Mouse (Mus musculus): ENCODE measurements around the gene Snrpb2.

Gene Snrpb2

GRCm38 (mm10) chr2:143032378-143033255 lies 30.2 kb upstream of the Snrpb2 start:
- no peaks in the 10 kb centered on the region for H3K36me3 ChIP-seq (ENCODE audit: insufficient read depth, low read length)
- H3K4me3 ChIP-seq (replicated peaks; ENCODE audit: low read length) = no peak overlapping the region
- TF ChIP-seq CTCF (conservative IDR thresholded peaks at IDR 0.05; ENCODE audit: low read length) = no peak
- no peak for TF ChIP-seq POU5F1 (IDR thresholded peaks at IDR 0.05; ENCODE audit: borderline replicate concordance, low read length)
- no peak for TF ChIP-seq NANOG (IDR thresholded peaks at IDR 0.05; ENCODE audit: borderline replicate concordance, low read length)
- H3K27me3 ChIP-seq (ENCODE audit: insufficient read depth, low read length) = no peaks in the 10 kb centered on the region; the same call in 1 of the 2 replicates
- no peaks in the 10 kb centered on the region for H3K4me1 ChIP-seq (replicated peaks; ENCODE audit: low read depth, low read length)
- H3K9me3 ChIP-seq (ENCODE audit: low read length) = no peaks in the 10 kb centered on the region

GRCm38 (mm10) chr2:143034350-143035085 lies 28.3 kb upstream of the Snrpb2 start:
- no peak overlapping the region for H3K4me3 ChIP-seq (replicated peaks; ENCODE audit: low read length)
- TF ChIP-seq POU5F1 (IDR thresholded peaks at IDR 0.05; ENCODE audit: borderline replicate concordance, low read length) = no peak
- TF ChIP-seq NANOG (IDR thresholded peaks at IDR 0.05; ENCODE audit: borderline replicate concordance, low read length) = no peak
- TF ChIP-seq CTCF (conservative IDR thresholded peaks at IDR 0.05; ENCODE audit: low read length) = no peak
- H3K4me1 ChIP-seq (replicated peaks; ENCODE audit: low read depth, low read length) = no peaks in the 10 kb centered on the region

GRCm38 (mm10) chr2:143035086-143035593 lies 27.7 kb upstream of the Snrpb2 start:
- H3K36me3 ChIP-seq (ENCODE audit: insufficient read depth, low read length) = no peaks in the 10 kb centered on the region
- TF ChIP-seq POU5F1 (IDR thresholded peaks at IDR 0.05; ENCODE audit: borderline replicate concordance, low read length) = no peak
- TF ChIP-seq CTCF (conservative IDR thresholded peaks at IDR 0.05; ENCODE audit: low read length) = no peak
- TF ChIP-seq NANOG (IDR thresholded peaks at IDR 0.05; ENCODE audit: borderline replicate concordance, low read length) = no peak
- H3K4me1 ChIP-seq (replicated peaks; ENCODE audit: low read depth, low read length) = no peaks in the 10 kb centered on the region
- H3K9me3 ChIP-seq (ENCODE audit: low read length) = no peaks in the 10 kb centered on the region
- H3K27me3 ChIP-seq (ENCODE audit: insufficient read depth, low read length) = no peaks in the 10 kb centered on the region; the same call in 1 of the 2 replicates
- H3K4me3 ChIP-seq (replicated peaks; ENCODE audit: low read length) = no peak overlapping the region

More at GRCm38 (mm10) chr2:143034350-143035085, 28.3 kb upstream of the Snrpb2 start:
- Histone ChIP-seq H3K9me3 (ENCODE audit: low read length) (no peaks in the 10 kb centered on the region), H3K27me3 (ENCODE audit: insufficient read depth, low read length) (no peaks in the 10 kb centered on the region; the same call in 1 of the 2 replicates), H3K36me3 (ENCODE audit: insufficient read depth, low read length) (no peaks in the 10 kb centered on the region)

GRCm38 (mm10) chr2:143041596-143041995 lies 21.2 kb upstream of the Snrpb2 start:
- TF ChIP-seq CTCF (conservative IDR thresholded peaks at IDR 0.05; ENCODE audit: low read length) = no peak
- TF ChIP-seq NANOG (IDR thresholded peaks at IDR 0.05; ENCODE audit: borderline replicate concordance, low read length) = no peak
- TF ChIP-seq POU5F1 (IDR thresholded peaks at IDR 0.05; ENCODE audit: borderline replicate concordance, low read length) = no peak
- Histone ChIP-seq H3K36me3 (ENCODE audit: insufficient read depth, low read length) (no peaks in the 10 kb centered on the region), H3K4me3 (replicated peaks; ENCODE audit: low read length) (no peak overlapping the region), H3K9me3 (ENCODE audit: low read length) (no peaks in the 10 kb centered on the region), H3K4me1 (replicated peaks; ENCODE audit: low read depth, low read length) (no peaks in the 10 kb centered on the region), H3K27me3 (ENCODE audit: insufficient read depth, low read length) (no peaks in the 10 kb centered on the region)

- H3K9me3 ChIP-seq (ENCODE audit: low read length) = no peaks in the 10 kb centered on the region
- TF ChIP-seq POU5F1 (IDR thresholded peaks at IDR 0.05; ENCODE audit: borderline replicate concordance, low read length) (no peak), CTCF (conservative IDR thresholded peaks at IDR 0.05; ENCODE audit: low read length) (no peak), NANOG (IDR thresholded peaks at IDR 0.05; ENCODE audit: borderline replicate concordance, low read length) (no peak)
- no peaks in the 10 kb centered on the region for H3K4me1 ChIP-seq (replicated peaks; ENCODE audit: low read depth, low read length)
- H3K4me3 ChIP-seq (replicated peaks; ENCODE audit: low read length) = no peak overlapping the region
- H3K27me3 ChIP-seq (ENCODE audit: insufficient read depth, low read length) = peaks cover 2% of the 10 kb centered on the region; the same call in 1 of the 2 replicates
- no peaks in the 10 kb centered on the region for H3K36me3 ChIP-seq (ENCODE audit: insufficient read depth, low read length)
Observed at GRCm38 (mm10) chr2:143055251-143055650, 7.6 kb upstream of the Snrpb2 start.

GRCm38 (mm10) chr2:143056736-143057135 lies 6.1 kb upstream of the Snrpb2 start:
- Histone ChIP-seq H3K27me3 (ENCODE audit: insufficient read depth, low read length) (peaks cover 2% of the 10 kb centered on the region; the same call in 1 of the 2 replicates), H3K9me3 (ENCODE audit: low read length) (no peaks in the 10 kb centered on the region), H3K4me3 (replicated peaks; ENCODE audit: low read length) (no peak overlapping the region), H3K36me3 (ENCODE audit: insufficient read depth, low read length) (no peaks in the 10 kb centered on the region), H3K4me1 (replicated peaks; ENCODE audit: low read depth, low read length) (no peaks in the 10 kb centered on the region)
- TF ChIP-seq CTCF (conservative IDR thresholded peaks at IDR 0.05; ENCODE audit: low read length) = no peak
- TF ChIP-seq POU5F1 (IDR thresholded peaks at IDR 0.05; ENCODE audit: borderline replicate concordance, low read length) = no peak
- no peak for TF ChIP-seq NANOG (IDR thresholded peaks at IDR 0.05; ENCODE audit: borderline replicate concordance, low read length)

- Histone ChIP-seq H3K27me3 (ENCODE audit: insufficient read depth, low read length) (no peaks in the 10 kb centered on the region; the same call in 1 of the 2 replicates), H3K9me3 (ENCODE audit: low read length) (no peaks in the 10 kb centered on the region), H3K4me1 (replicated peaks; ENCODE audit: low read depth, low read length) (peaks cover 25% of the 10 kb centered on the region), H3K36me3 (ENCODE audit: insufficient read depth, low read length) (peaks cover 25% of the 10 kb centered on the region), H3K4me3 (replicated peaks; ENCODE audit: low read length) (peak overlapping the region; percentile 97)
- TF ChIP-seq CTCF (conservative IDR thresholded peaks at IDR 0.05; ENCODE audit: low read length) (no peak), NANOG (IDR thresholded peaks at IDR 0.05; ENCODE audit: borderline replicate concordance, low read length) (no peak), POU5F1 (IDR thresholded peaks at IDR 0.05; ENCODE audit: borderline replicate concordance, low read length) (no peak)
Observed at GRCm38 (mm10) chr2:143062432-143062811, 417 bp upstream of the Snrpb2 start.

GRCm38 (mm10) chr2:143065914-143066313 lies 3.1 kb downstream of the Snrpb2 start:
- TF ChIP-seq POU5F1 (IDR thresholded peaks at IDR 0.05; ENCODE audit: borderline replicate concordance, low read length) = no peak
- TF ChIP-seq NANOG (IDR thresholded peaks at IDR 0.05; ENCODE audit: borderline replicate concordance, low read length) = no peak
- TF ChIP-seq CTCF (conservative IDR thresholded peaks at IDR 0.05; ENCODE audit: low read length) = no peak
- Histone ChIP-seq H3K4me3 (replicated peaks; ENCODE audit: low read length) (no peak overlapping the region), H3K36me3 (ENCODE audit: insufficient read depth, low read length) (peaks cover 59% of the 10 kb centered on the region), H3K9me3 (ENCODE audit: low read length) (peaks cover 8% of the 10 kb centered on the region; the same call in 1 of the 2 replicates), H3K27me3 (ENCODE audit: insufficient read depth, low read length) (no peaks in the 10 kb centered on the region), H3K4me1 (replicated peaks; ENCODE audit: low read depth, low read length) (peaks cover 25% of the 10 kb centered on the region)
